Mouse (Mus musculus) ovary, adult 2 months (tissue): ENCODE data around the gene Olfr318. TPM values are rescaled to one million over a fixed set of nuclear protein-coding genes. Genes with fewer than 3 reads are reported as not detected.

Experiments
- polyA plus RNA-seq: library from polyadenylated mRNA; depleted of rRNA; stranded (reverse); fragments of >200 nt; gene quantifications from 2 replicates; pipeline ENCODE4 v1.2.3, GENCODE M21; 2012; rRNA removed

The Olfr318 gene
- polyA plus RNA-seq = not detected in 2 replicates

GRCm38 (mm10) chr11:58723914-58724313 lies at the start of gene Olfr318:
Olfr318 (minus strand) TSS chr11:58724014.

GRCm38 (mm10) chr11:58772888-58773287 lies 49.1 kb upstream of the Olfr318 start, which contains the start of gene Olfr315:
Olfr315 (plus strand) TSS chr11:58773188.

GRCm38 (mm10) chr11:58752434-58752833 lies 28.6 kb upstream of the Olfr318 start, which contains the start of gene Olfr316:
Olfr316 (plus strand) TSS chr11:58752734.

GRCm38 (mm10) chr11:58738792-58739262 lies 15.0 kb upstream of the Olfr318 start, which contains the start of gene Olfr317:
Olfr317 (minus strand) TSS chr11:58739212.

GRCm38 (mm10) chr11:58698862-58699261 lies 25.0 kb downstream of the Olfr318 start, which contains the start of gene Olfr319:
Olfr319 (plus strand) TSS chr11:58699162.

GRCm38 (mm10) chr11:58680799-58681198 lies 43.0 kb downstream of the Olfr318 start, which contains the start of gene Olfr320:
Olfr320 (plus strand) TSS chr11:58681099.

Other genes starting within 250 kb of the Olfr318 start
- gene Olfr332, start 231.5 kb downstream of the Olfr318 start, polyA plus RNA-seq = not detected in 2 replicates
- gene Olfr331, start 221.4 kb downstream of the Olfr318 start, polyA plus RNA-seq = 0.20 TPM in 1 of 2 replicates, not detected in the other
- 4.6 and 8.1 TPM in 2 replicates for gene Olfr330, start 189.2 kb downstream of the Olfr318 start, polyA plus RNA-seq
- 2.4 and 4.6 TPM in 2 replicates for gene Olfr329-ps, start 177.6 kb downstream of the Olfr318 start, polyA plus RNA-seq
- gene Olfr328, start 168.4 kb downstream of the Olfr318 start, polyA plus RNA-seq = 0.24 and 0.40 TPM in 2 replicates
- 0.50 TPM in 1 of 2 replicates, not detected in the other for gene Olfr224, start 153.5 kb downstream of the Olfr318 start, polyA plus RNA-seq
- gene Olfr325, start 146.3 kb downstream of the Olfr318 start, polyA plus RNA-seq = not detected in 2 replicates
- gene Olfr324, start 128.9 kb downstream of the Olfr318 start, polyA plus RNA-seq = not detected in 2 replicates
- 0.28 TPM in 1 of 2 replicates, not detected in the other for gene 2210407C18Rik, start 107.9 kb downstream of the Olfr318 start, polyA plus RNA-seq
- not detected in 2 replicates for gene Olfr323, start 93.5 kb downstream of the Olfr318 start, polyA plus RNA-seq
- 0.06 TPM in 1 of 2 replicates, not detected in the other for gene Trim58, start 83.5 kb downstream of the Olfr318 start, polyA plus RNA-seq
- gene Olfr322, start 65.2 kb downstream of the Olfr318 start, polyA plus RNA-seq = not detected in 2 replicates
- not detected in 2 replicates for gene Olfr320, start 42.9 kb downstream of the Olfr318 start, polyA plus RNA-seq
- not detected in 2 replicates for gene Olfr319, start 24.9 kb downstream of the Olfr318 start, polyA plus RNA-seq
- gene Olfr317, start 15.2 kb upstream of the Olfr318 start, polyA plus RNA-seq = not detected in 2 replicates
- 0.09 and 0.32 TPM in 2 replicates for gene Olfr316, start 28.7 kb upstream of the Olfr318 start, polyA plus RNA-seq
- 0.18 and 0.20 TPM in 2 replicates for gene Olfr315, start 49.2 kb upstream of the Olfr318 start, polyA plus RNA-seq
- gene Olfr314, start 58.9 kb upstream of the Olfr318 start, polyA plus RNA-seq = not detected in 2 replicates
- 11.9 and 17.3 TPM in 2 replicates for gene Fam183b, start 77.9 kb upstream of the Olfr318 start, polyA plus RNA-seq
- not detected in 2 replicates for gene Olfr313, start 91.0 kb upstream of the Olfr318 start, polyA plus RNA-seq
- not detected in 2 replicates for gene Olfr312, start 105.2 kb upstream of the Olfr318 start, polyA plus RNA-seq
- not detected in 2 replicates for gene Olfr311, start 115.2 kb upstream of the Olfr318 start, polyA plus RNA-seq
- 2.0 and 2.7 TPM in 2 replicates for gene Gm12258, start 123.1 kb upstream of the Olfr318 start, polyA plus RNA-seq
- 4.1 and 4.3 TPM in 2 replicates for gene 2810021J22Rik, start 143.2 kb upstream of the Olfr318 start, polyA plus RNA-seq
- gene Zfp39, start 180.2 kb upstream of the Olfr318 start, polyA plus RNA-seq = 0.62 and 1.0 TPM in 2 replicates
- 0.08 TPM in 1 of 2 replicates, not detected in the other for gene Btnl10, start 193.9 kb upstream of the Olfr318 start, polyA plus RNA-seq
- 340 and 524 TPM in 2 replicates for gene Rnf187, start 214.9 kb upstream of the Olfr318 start, polyA plus RNA-seq
- gene Hist3h2ba, start 224.9 kb upstream of the Olfr318 start, polyA plus RNA-seq = 3.8 and 4.6 TPM in 2 replicates
- gene Hist3h2a, start 230.7 kb upstream of the Olfr318 start, polyA plus RNA-seq = 22.2 and 26.2 TPM in 2 replicates
- gene Trim17, start 230.7 kb upstream of the Olfr318 start, polyA plus RNA-seq = 0.36 and 0.40 TPM in 2 replicates